Mouse (Mus musculus): Measurements from ENCODE around the gene Gm49325. TPM values are rescaled to one million over a fixed set of nuclear protein-coding genes. Genes with fewer than 3 reads are reported as not detected.
A peak's percentile ranks its signal among the peaks of the same experiment; 100 is the strongest.

The Gm49325 gene
- polyA plus RNA-seq, 1 experiment from 2014 or later: 8.4 TPM

- no peaks in the 10 kb centered on the region for H3K27me3 ChIP-seq (ENCODE audit: insufficient read depth, low read length)
- no peak overlapping the region for H3K27ac ChIP-seq (ENCODE audit: low read depth)
- ATAC-seq (no peak), DNase-seq (no peak)
- H3K4me2 ChIP-seq (ENCODE audit: low read depth, low read length): no peak overlapping the region
- 0 out of 2 replicates have a peak overlapping the region, but pooled peaks have one; percentile 7 for H3K9ac ChIP-seq (replicated peaks)
- H3K36me3 ChIP-seq (replicated peaks; ENCODE audit: insufficient read depth, low read length): peaks cover 36% of the 10 kb centered on the region
- peak; percentile 60 for TF ChIP-seq CTCF (IDR thresholded peaks at IDR 0.05; ENCODE audit: low read depth)
- TF ChIP-seq EP300 (IDR thresholded peaks at IDR 0.05; ENCODE audit: low read depth): no peak
- no peaks in the 10 kb centered on the region for H3K9me3 ChIP-seq (ENCODE audit: low read length)
- H3K4me3 ChIP-seq (ENCODE audit: low read depth, low read length): no peak overlapping the region
- WGBS (ENCODE audit: insufficient replicate concordance): 85% methylated on average over 1 of the region's 1 CpGs
- H3K4me1 ChIP-seq (ENCODE audit: insufficient read depth): peaks cover 34% of the 10 kb centered on the region
These were observed 24.0 kb downstream of the Gm49325 start for GRCm38 (mm10) chr10:77629970-77630369.

- WGBS (ENCODE audit: insufficient replicate concordance): 71% methylated on average over 6 of the region's 6 CpGs
- ATAC-seq: peak; percentile 68
- H3K36me3 ChIP-seq (replicated peaks; ENCODE audit: insufficient read depth, low read length): peaks cover 54% of the 10 kb centered on the region
- H3K4me3 ChIP-seq (ENCODE audit: low read depth, low read length): no peak overlapping the region
- TF ChIP-seq CTCF (IDR thresholded peaks at IDR 0.05; ENCODE audit: low read depth) (no peak), EP300 (IDR thresholded peaks at IDR 0.05; ENCODE audit: low read depth) (no peak)
- H3K4me1 ChIP-seq (ENCODE audit: insufficient read depth): peaks cover 46% of the 10 kb centered on the region
- no peaks in the 10 kb centered on the region for H3K27me3 ChIP-seq (ENCODE audit: insufficient read depth, low read length)
- DNase-seq: no peak
- no peak overlapping the region for H3K4me2 ChIP-seq (ENCODE audit: low read depth, low read length)
- no peak overlapping the region for H3K9ac ChIP-seq (replicated peaks)
- H3K27ac ChIP-seq (ENCODE audit: low read depth): peak overlapping the region; percentile 62; the same call in 1 of the 2 replicates
- H3K9me3 ChIP-seq (ENCODE audit: low read length): no peaks in the 10 kb centered on the region
These were observed 28.0 kb downstream of the Gm49325 start for GRCm38 (mm10) chr10:77634016-77634415.

GRCm38 (mm10) chr10:77634452-77635231 lies 28.6 kb downstream of the Gm49325 start:
- H3K27ac ChIP-seq (ENCODE audit: low read depth): peak overlapping the region; percentile 62
- peaks cover 52% of the 10 kb centered on the region for H3K36me3 ChIP-seq (replicated peaks; ENCODE audit: insufficient read depth, low read length)
- H3K4me1 ChIP-seq (ENCODE audit: insufficient read depth): peaks cover 46% of the 10 kb centered on the region
- ATAC-seq: no peak
- 68% methylated on average over 13 of the region's 13 CpGs for WGBS (ENCODE audit: insufficient replicate concordance)
- no peak overlapping the region for H3K4me2 ChIP-seq (ENCODE audit: low read depth, low read length)
- H3K9ac ChIP-seq (replicated peaks): no peak overlapping the region
- no peaks in the 10 kb centered on the region for H3K27me3 ChIP-seq (ENCODE audit: insufficient read depth, low read length)
- DNase-seq: no peak
- H3K9me3 ChIP-seq (ENCODE audit: low read length): no peaks in the 10 kb centered on the region
- H3K4me3 ChIP-seq (ENCODE audit: low read depth, low read length): no peak overlapping the region
- 0 out of 2 replicates have a peak, but pooled peaks have one; percentile 4 for TF ChIP-seq CTCF (IDR thresholded peaks at IDR 0.05; ENCODE audit: low read depth)
- no peak for TF ChIP-seq EP300 (IDR thresholded peaks at IDR 0.05; ENCODE audit: low read depth)

- H3K4me1 ChIP-seq (ENCODE audit: insufficient read depth): peaks cover 42% of the 10 kb centered on the region
- TF ChIP-seq CTCF (IDR thresholded peaks at IDR 0.05; ENCODE audit: low read depth) (no peak), EP300 (IDR thresholded peaks at IDR 0.05; ENCODE audit: low read depth) (no peak)
- peak overlapping the region; percentile 66 for H3K27ac ChIP-seq (ENCODE audit: low read depth)
- H3K4me3 ChIP-seq (ENCODE audit: low read depth, low read length): no peak overlapping the region
- H3K4me2 ChIP-seq (ENCODE audit: low read depth, low read length): no peak overlapping the region
- no peak for DNase-seq
- H3K27me3 ChIP-seq (ENCODE audit: insufficient read depth, low read length): no peaks in the 10 kb centered on the region
- no peak overlapping the region for H3K9ac ChIP-seq (replicated peaks)
- 81% methylated on average over 7 of the region's 7 CpGs for WGBS (ENCODE audit: insufficient replicate concordance)
- peaks cover 56% of the 10 kb centered on the region for H3K36me3 ChIP-seq (replicated peaks; ENCODE audit: insufficient read depth, low read length)
- H3K9me3 ChIP-seq (ENCODE audit: low read length): no peaks in the 10 kb centered on the region
- peak; percentile 79 for ATAC-seq
These were observed 30.4 kb downstream of the Gm49325 start for GRCm38 (mm10) chr10:77636234-77636922.

- 74% methylated on average over 6 of the region's 6 CpGs for WGBS (ENCODE audit: insufficient replicate concordance)
- ATAC-seq (no peak), DNase-seq (no peak)
- peak overlapping the region; percentile 16; the same call in 1 of the 2 replicates for H3K27ac ChIP-seq (ENCODE audit: low read depth)
- H3K4me1 ChIP-seq (ENCODE audit: insufficient read depth): peaks cover 36% of the 10 kb centered on the region
- no peak overlapping the region for H3K9ac ChIP-seq (replicated peaks)
- no peak overlapping the region for H3K4me3 ChIP-seq (ENCODE audit: low read depth, low read length)
- TF ChIP-seq EP300 (IDR thresholded peaks at IDR 0.05; ENCODE audit: low read depth) (no peak), CTCF (IDR thresholded peaks at IDR 0.05; ENCODE audit: low read depth) (no peak)
- H3K4me2 ChIP-seq (ENCODE audit: low read depth, low read length): no peak overlapping the region
- H3K36me3 ChIP-seq (replicated peaks; ENCODE audit: insufficient read depth, low read length): peaks cover 58% of the 10 kb centered on the region
- H3K27me3 ChIP-seq (ENCODE audit: insufficient read depth, low read length): no peaks in the 10 kb centered on the region
- H3K9me3 ChIP-seq (ENCODE audit: low read length): no peaks in the 10 kb centered on the region
These were observed 33.0 kb downstream of the Gm49325 start for GRCm38 (mm10) chr10:77638956-77639355.

GRCm38 (mm10) chr10:77643160-77643559 lies 37.2 kb downstream of the Gm49325 start:
- no peaks in the 10 kb centered on the region for H3K27me3 ChIP-seq (ENCODE audit: insufficient read depth, low read length)
- H3K9me3 ChIP-seq (ENCODE audit: low read length): no peaks in the 10 kb centered on the region
- H3K4me1 ChIP-seq (ENCODE audit: insufficient read depth): peaks cover 9% of the 10 kb centered on the region; the same call in 1 of the 2 replicates
- H3K36me3 ChIP-seq (replicated peaks; ENCODE audit: insufficient read depth, low read length): peaks cover 53% of the 10 kb centered on the region
- H3K9ac ChIP-seq (replicated peaks): no peak overlapping the region
- H3K4me3 ChIP-seq (ENCODE audit: low read depth, low read length): no peak overlapping the region
- H3K4me2 ChIP-seq (ENCODE audit: low read depth, low read length): no peak overlapping the region
- ATAC-seq: no peak
- DNase-seq: no peak
- no peak overlapping the region for H3K27ac ChIP-seq (ENCODE audit: low read depth)
- 58% methylated on average over 7 of the region's 7 CpGs for WGBS (ENCODE audit: insufficient replicate concordance)
- no peak for TF ChIP-seq CTCF (IDR thresholded peaks at IDR 0.05; ENCODE audit: low read depth)
- TF ChIP-seq EP300 (IDR thresholded peaks at IDR 0.05; ENCODE audit: low read depth): no peak
